Mouse (Mus musculus): ENCODE data around the gene Adamts1. TPM values are rescaled to one million over a fixed set of nuclear protein-coding genes. Genes with fewer than 3 reads are reported as not detected.

Adamts1 gene
- polyA plus RNA-seq (2017; shearing (Covaris generic)), result 0.07 TPM

DNA sequence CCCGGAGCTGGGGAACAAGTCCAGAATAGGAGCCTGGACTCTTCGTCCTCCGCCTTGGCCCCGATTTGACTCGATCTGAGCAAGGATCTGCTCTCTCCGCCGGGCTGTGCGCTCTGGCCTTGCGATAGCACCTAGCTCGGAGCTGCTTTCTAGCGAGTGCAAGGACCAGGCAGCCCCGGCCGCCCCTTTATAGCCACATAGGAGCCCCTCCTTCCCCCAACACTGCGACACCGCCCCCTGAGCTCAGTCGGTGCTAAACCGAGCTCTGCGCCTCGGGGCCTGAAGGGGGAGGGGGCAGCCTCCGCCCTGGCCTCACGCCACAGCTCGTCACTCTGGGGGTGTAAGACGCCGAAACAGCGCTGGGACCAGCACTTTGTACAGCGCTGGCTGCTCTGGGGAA lies at the start of gene Adamts1:
Adamts1 (minus strand) TSS at position 160 of the 400 bp plus-strand sequence.

Other genes with a start within 250 kb of the Adamts1 start
- 0.26 TPM for gene Cyyr1, start 249.7 kb downstream of the Adamts1 start, polyA plus RNA-seq (2017; shearing (Covaris generic))
- gene Adamts5, start 98.7 kb upstream of the Adamts1 start, polyA plus RNA-seq (2017; shearing (Covaris generic)), result 0.10 TPM